Mouse (Mus musculus) MEL (cell line): ENCODE data around the gene Trap1.

Experiments used
- BHLHE40 ChIP-seq: IDR thresholded peaks from 2 replicates; pipeline ENCODE4 v1.6.1; 2012; ENCODE audit warnings: low read depth, mild to moderate bottlenecking, inconsistent platforms, low read length, improper control_type of control experiment, borderline replicate concordance
- CHD1 ChIP-seq: IDR thresholded peaks from 2 replicates; pipeline ENCODE4 v1.6.1; 2012; ENCODE audit warnings: low read depth, mild to moderate bottlenecking, inconsistent platforms, low read length, improper control_type of control experiment
- CHD2 ChIP-seq: IDR thresholded peaks from 2 replicates; pipeline ENCODE4 v1.6.1; 2011; ENCODE audit warnings: low read length, improper control_type of control experiment
- CTCF ChIP-seq, 3 experiments: IDR thresholded peaks in 2 of 3; conservative IDR thresholded peaks in 1 of 3; 2 replicates each; pipeline ENCODE4 v1.5.1; 2011 to 2012; ENCODE audit warnings: low read length in 3 of 3, low read depth in 2 of 3, mild to moderate bottlenecking in 2 of 3, improper control_type of control experiment in 1 of 3, inconsistent platforms in 1 of 3, mixed read lengths in 1 of 3, moderate library complexity in 1 of 3; ENCODE audit not compliant: control insufficient read depth in 1 of 3, insufficient read depth in 1 of 3, poor library complexity in 1 of 3, severe bottlenecking in 1 of 3
- E2F4 ChIP-seq: IDR thresholded peaks from 2 replicates; pipeline ENCODE4 v1.6.1; 2011; ENCODE audit warnings: low read depth, low read length, improper control_type of control experiment, borderline replicate concordance
- ELF1 ChIP-seq: IDR thresholded peaks from 2 replicates; pipeline ENCODE4 v1.6.1; 2014; ENCODE audit warnings: low read depth, mild to moderate bottlenecking, inconsistent platforms, low read length, improper control_type of control experiment, moderate library complexity
- ETS1 ChIP-seq: IDR thresholded peaks from 2 replicates; pipeline ENCODE4 v1.6.1; 2012; ENCODE audit warnings: low read depth, mild to moderate bottlenecking, inconsistent platforms, low read length, improper control_type of control experiment, moderate library complexity
- KAT2A ChIP-seq: conservative IDR thresholded peaks from 2 replicates; pipeline ENCODE4 v1.6.1; 2012; ENCODE audit warnings: low read depth, low read length, improper control_type of control experiment, inconsistent platforms
- NRF1 ChIP-seq: IDR thresholded peaks from 2 replicates; pipeline ENCODE4 v1.6.1; 2014; ENCODE audit warnings: low read depth, mild to moderate bottlenecking, inconsistent platforms, low read length, improper control_type of control experiment, moderate library complexity; ENCODE audit not compliant: poor library complexity, insufficient read depth, severe bottlenecking
- POLR2A ChIP-seq, 2 experiments: IDR thresholded peaks; 2 replicates each; pipeline ENCODE4 v1.6.1; 2011 to 2012; ENCODE audit warnings: low read length in 2 of 2, mild to moderate bottlenecking in 2 of 2, control low read depth in 1 of 2, improper control_type of control experiment in 1 of 2, low read depth in 1 of 2, moderate library complexity in 1 of 2; ENCODE audit not compliant: control insufficient read depth in 1 of 2, insufficient read depth in 1 of 2, poor library complexity in 1 of 2
- RAD21 ChIP-seq: IDR thresholded peaks from 2 replicates; pipeline ENCODE4 v1.6.1; 2011; ENCODE audit warnings: mild to moderate bottlenecking, low read depth, low read length, improper control_type of control experiment
- ZKSCAN1 ChIP-seq: IDR thresholded peaks from 2 replicates; pipeline ENCODE4 v1.6.1; 2012; ENCODE audit warnings: low read depth, mild to moderate bottlenecking, inconsistent platforms, low read length, improper control_type of control experiment, moderate library complexity
- ZNF384 ChIP-seq: IDR thresholded peaks from 2 replicates; pipeline ENCODE4 v1.6.1; 2012; ENCODE audit warnings: low read depth, mild to moderate bottlenecking, inconsistent platforms, low read length, improper control_type of control experiment

DNA sequence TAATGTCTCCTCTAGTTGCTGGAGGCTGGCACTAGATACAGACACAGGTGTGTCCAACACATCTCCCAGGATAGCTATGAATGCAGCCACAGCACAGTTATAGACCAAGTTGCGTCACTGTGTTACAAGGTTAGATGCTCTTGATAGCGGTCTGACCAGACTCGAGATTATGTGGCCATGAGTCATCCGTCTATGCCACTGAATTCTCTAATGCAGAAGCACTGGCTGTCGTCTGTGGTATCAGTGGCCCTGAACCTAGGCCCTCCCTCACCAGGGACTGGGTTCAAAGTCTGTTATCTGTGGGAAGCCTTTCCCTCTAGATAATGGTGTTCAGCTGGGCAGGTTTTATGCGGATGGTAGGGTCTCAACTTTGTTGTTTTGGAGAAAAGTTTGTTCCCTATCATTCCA lies 45.3 kb downstream of the Trap1 start:
- no peak for TF ChIP-seq CTCF (IDR thresholded peaks at IDR 0.05 in 2 of 3, conservative IDR thresholded peaks at IDR 0.05 in 1 of 3; ENCODE audit: control insufficient read depth in 1 of 3, insufficient read depth in 1 of 3, low read depth in 2 of 3, low read length in 3 of 3, poor library complexity in 1 of 3, severe bottlenecking in 1 of 3)
- no peak for TF ChIP-seq BHLHE40
- no peak for TF ChIP-seq E2F4
- TF ChIP-seq ZNF384, result no peak
- TF ChIP-seq KAT2A, result no peak
- no peak for TF ChIP-seq POLR2A (IDR thresholded peaks at IDR 0.05; ENCODE audit: control insufficient read depth in 1 of 2, insufficient read depth in 1 of 2, low read depth in 1 of 2, low read length in 2 of 2, poor library complexity in 1 of 2)
- TF ChIP-seq CHD2, result no peak
- peak; percentile 87 for TF ChIP-seq ETS1
- TF ChIP-seq CHD1, result no peak
- no peak for TF ChIP-seq ELF1
- TF ChIP-seq NRF1, result no peak
- no peak for TF ChIP-seq ZKSCAN1
- TF ChIP-seq RAD21, result no peak
